Mouse (Mus musculus) WW6 (cell line): Measurements from ENCODE around the gene Serpini1.

Experiments
- DNase-seq: peaks from one replicate; pipeline ENCODE4 v3.0.0-alpha.2; 2013; ENCODE audit warnings: low read depth, low spot score

Serpini1 gene

GRCm38 (mm10) chr3:75557292-75557691 is at the start of gene Serpini1:
Serpini1 (plus strand) TSS chr3:75557547.
- peak; percentile 82 for DNase-seq

DNA sequence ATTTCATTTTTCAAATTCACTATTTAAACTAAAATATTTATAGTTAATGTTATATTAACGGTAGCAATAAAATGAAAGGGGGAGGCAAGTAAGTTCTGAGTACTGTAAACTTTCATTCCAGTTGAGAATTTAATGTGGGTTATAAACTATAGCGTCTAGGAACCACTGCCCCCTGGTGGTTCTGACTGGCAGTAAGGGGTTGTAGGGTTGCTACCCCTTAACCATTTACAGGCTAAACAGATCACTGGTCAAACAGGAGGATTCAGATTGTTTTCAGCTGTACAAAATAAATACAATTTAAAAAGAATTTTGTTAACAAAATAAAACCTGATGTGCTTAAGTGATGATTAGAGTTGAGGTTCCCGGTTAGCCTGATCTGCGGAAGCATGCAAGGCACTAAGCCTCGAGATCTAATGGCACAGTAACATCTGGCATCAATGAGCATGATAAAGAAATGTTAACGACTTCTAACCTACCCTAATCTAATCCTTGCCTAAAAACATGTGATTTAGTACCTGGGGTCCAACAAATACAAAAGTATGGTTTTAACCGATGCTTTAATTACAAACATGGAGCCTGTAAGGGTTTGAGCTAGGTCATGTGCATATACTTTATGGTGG is 39.6 kb upstream of the Serpini1 start:
- no peak for DNase-seq

GRCm38 (mm10) chr3:75521314-75521713 is 36.0 kb upstream of the Serpini1 start:
- DNase-seq = no peak

GRCm38 (mm10) chr3:75522527-75522926 is 34.8 kb upstream of the Serpini1 start:
- DNase-seq = no peak

DNA sequence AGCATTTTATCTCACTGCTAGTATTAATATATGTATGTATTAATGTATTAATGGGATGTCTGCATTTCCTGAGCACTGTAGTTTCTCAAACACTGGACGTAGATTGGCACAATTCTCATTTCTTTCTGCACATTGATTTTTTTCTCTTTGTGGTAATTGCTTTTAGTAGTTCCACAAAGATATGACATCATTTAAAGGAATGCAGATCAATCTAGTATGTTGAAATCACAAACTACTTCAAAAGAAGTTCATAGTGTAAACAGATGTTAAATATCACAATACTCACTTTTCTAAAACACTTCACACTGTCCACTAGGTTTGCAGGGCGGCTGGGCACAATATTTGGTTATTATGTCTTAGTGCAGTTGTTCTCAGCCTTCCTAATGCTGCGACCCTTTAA is 26.3 kb upstream of the Serpini1 start:
- no peak for DNase-seq

GRCm38 (mm10) chr3:75534045-75534834 is 23.1 kb upstream of the Serpini1 start:
- DNase-seq = no peak

DNA sequence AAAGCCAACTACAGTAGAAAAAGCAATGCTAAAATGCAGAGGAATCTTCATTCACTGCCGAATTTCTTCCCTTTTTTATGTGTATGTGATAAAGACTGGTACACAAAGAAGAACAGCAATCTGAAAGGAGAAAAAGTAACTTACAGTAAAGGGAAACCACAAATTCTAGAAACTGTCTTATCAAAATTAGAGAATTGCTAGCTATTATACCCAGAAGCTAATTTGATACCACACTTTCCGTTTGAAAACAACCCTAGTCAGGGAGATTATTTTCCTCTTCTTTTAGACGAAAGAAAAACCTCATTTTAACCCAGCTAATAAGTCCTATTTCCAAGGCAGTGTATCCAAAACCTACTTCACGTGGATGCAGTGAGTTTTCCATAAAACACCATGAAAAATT is 16.1 kb upstream of the Serpini1 start:
- no peak for DNase-seq

DNA sequence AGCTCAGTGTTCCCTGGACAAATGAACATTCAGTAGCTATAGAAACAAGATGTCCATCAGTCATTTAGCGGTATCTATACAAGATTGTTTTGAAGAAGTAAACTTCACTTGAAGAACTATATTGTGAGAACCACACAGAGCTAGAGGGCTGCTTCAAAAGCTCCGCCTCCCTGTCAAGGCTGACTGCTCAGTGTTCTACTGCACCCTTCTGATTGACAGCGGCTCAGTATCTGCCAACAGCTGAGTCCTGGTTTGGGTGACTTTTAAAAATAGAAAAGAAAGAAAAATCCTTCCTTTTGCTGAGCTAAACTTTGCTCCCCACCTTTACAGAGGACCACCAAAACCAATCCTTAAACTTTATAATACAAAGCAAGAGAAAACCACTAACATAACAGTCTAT is 14.5 kb upstream of the Serpini1 start:
- no peak for DNase-seq

- no peak for DNase-seq
Measured at GRCm38 (mm10) chr3:75544287-75544686, 13.1 kb upstream of the Serpini1 start.

DNA sequence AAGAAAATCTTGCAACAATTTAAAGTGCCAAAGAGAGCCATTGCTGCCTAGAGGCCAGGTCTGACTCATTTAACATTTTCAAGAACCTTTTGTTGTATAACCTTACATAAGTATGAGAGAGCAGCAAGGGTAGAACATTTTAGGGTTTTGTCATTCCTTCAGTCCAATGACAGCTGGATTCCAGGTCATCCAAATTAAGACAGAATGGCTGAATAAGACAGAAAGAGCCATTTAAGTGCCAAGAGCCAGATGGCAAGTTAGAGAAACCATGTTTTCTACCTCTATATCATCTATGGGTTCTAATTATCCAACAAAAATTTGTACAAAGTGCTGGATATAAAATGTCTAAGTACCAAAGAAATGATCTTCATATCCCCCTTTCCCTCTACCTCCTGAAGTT is 6.1 kb upstream of the Serpini1 start:
- no peak for DNase-seq

DNA sequence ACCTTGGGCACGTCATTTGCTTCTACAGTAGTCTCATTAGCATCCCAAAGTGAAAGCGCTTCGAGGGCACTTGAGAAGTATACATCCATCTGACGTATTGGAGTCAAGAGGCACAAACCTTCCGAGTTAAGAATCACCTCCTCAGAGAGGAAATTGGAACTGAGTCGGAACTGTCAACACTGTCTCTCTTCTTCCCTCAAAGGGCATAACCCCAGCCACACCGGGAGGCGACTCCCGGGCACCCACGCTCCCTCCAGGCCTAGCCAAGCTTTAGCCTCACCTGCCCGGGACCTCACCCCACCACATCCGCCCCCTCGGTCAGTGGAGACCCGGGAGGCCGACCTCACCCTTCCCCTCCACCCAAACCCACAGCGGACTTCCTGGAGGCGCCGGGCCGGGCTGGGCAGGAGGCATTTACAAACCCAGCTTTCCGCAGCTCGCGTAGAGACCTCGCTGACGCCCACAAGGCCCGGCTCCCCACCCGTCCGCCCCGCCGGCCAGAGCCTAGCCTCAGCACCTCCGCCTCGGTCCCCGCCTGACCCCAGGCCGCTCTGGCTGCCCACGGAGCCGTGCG is 1.1 kb upstream of the Serpini1 start:
- DNase-seq = peak; percentile 20

DNA sequence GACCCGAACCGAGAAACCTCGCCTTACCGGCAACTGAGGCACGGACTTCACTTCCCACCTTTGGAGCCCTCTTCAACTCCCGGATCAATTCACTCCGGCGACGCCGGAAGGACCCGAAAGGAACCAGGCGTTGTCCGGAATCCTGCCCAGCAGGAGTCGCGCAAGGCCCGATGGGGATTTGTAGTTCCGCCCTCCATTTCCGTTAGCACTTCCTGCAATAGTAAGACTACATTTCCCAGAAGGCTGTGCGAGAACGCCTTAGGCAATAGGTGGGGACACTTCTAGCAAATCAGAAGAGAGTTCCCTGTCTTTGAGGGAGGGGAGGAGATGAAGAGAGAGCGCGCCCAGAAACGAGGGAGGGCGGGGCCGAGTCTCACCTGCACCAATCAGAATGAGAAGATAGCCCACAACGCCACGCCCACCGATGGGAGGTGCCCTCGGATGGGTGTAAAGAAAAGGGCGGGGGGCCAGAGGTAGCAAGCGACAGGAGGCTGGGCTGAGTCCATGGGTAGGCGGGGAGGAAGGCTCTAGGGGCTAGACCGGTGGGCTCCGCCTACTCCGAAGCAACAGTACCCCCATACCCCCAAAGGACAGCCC is 554 bp upstream of the Serpini1 start, which contains the start of gene Pdcd10:
Gene Pdcd10, minus strand, starts transcription at position 162 of the 597 bp plus-strand sequence.
- DNase-seq = peak; percentile 99

DNA sequence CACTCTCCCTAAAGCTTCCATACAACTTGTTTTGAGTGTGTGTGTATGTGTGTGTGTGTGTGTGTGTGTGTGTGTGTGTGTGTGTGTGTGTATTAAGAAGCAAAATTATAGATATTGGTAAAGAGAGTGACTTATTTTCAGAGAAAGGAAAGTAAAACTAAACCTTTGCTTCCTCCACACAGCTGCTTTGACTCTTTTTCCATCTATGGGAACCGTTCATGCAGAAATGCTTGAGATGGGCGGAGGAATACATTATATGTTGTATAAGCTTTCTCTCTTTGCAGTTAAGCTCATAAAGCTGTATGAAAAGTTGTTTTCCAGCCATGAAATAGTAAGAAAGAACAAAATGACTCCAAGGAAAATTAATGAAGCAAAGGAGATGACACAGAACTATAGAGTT is 16.7 kb downstream of the Serpini1 start:
- no peak for DNase-seq

DNA sequence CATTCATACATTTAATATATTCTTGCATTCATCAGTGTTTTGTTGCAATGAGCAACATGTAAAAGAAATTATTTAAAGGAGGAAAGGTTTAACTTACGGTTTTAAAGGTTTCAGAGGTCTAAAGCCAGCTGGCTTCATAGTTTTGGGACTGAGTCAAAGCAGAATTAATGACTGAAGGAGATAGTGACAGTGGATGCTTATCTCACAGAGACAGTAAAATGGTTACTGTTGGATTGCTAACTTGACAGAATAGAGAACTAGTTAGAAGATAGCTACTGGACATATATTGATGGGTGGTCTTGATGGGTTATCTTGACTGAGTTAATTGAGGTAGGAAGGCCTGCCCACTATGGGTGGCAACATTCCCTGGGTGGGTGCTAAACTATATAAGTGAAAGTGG is 18.2 kb downstream of the Serpini1 start:
- no peak for DNase-seq

DNA sequence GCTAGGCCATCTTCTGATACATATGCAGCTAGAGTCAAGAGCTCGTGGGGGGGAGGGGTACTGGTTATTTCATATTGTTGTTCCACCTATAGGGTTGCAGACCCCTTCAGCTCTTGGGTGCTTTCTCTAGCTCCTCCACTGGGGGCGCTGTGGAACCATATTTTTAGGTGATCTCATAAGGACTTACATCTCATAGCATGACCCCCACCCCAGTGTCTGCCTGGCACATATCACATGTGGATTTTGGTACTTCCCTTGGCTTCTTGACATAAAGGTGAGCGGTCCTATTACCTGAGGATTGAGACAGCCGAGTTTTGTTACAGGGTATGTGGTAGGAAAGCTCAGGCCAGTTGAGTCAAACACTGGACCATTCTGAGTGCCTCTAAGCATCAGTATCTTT is 22.0 kb downstream of the Serpini1 start:
- peak; percentile 18 for DNase-seq

GRCm38 (mm10) chr3:75583293-75583692 is 25.9 kb downstream of the Serpini1 start:
- DNase-seq = no peak

DNA sequence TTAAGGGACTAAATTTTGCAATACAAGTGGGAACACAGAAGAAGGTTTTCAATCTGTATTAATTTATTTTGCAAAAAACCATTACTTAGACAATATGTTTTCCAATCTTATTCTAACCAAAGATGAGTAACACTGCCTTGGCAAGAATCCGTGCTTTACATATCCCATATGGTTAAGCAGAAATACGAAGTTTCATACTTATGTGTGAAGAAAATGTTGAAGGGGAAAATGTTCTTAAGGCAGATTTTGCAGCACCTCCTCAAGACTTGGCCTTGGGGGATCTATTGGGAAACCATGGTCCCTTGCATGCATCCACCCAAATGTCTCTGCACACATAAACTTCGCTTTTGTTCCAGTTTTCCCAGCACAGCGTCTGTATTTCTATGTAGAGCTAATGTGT is 27.6 kb downstream of the Serpini1 start:
- DNase-seq = no peak

DNA sequence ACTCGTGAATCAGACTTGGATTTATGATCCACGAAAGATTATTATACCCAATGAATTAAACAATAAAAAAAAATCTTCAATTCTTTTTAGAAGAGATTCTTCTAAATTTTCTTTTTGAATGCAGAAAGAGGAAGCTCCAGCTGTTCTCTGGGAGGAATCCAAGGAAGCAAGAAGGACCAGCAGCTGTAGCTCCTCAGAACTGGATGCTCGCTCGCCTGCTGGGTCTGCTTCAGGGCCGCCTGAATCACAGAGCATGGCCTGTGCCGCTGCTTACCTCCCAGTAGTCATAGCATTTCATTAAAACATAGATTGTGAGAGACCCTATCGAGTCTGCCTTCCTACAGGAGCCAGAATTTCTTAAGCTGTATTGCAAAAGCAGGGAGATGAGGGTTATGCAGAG is 53.7 kb downstream of the Serpini1 start:
- DNase-seq = no peak

- no peak for DNase-seq
Measured at GRCm38 (mm10) chr3:75624627-75625026, 67.3 kb downstream of the Serpini1 start.

DNA sequence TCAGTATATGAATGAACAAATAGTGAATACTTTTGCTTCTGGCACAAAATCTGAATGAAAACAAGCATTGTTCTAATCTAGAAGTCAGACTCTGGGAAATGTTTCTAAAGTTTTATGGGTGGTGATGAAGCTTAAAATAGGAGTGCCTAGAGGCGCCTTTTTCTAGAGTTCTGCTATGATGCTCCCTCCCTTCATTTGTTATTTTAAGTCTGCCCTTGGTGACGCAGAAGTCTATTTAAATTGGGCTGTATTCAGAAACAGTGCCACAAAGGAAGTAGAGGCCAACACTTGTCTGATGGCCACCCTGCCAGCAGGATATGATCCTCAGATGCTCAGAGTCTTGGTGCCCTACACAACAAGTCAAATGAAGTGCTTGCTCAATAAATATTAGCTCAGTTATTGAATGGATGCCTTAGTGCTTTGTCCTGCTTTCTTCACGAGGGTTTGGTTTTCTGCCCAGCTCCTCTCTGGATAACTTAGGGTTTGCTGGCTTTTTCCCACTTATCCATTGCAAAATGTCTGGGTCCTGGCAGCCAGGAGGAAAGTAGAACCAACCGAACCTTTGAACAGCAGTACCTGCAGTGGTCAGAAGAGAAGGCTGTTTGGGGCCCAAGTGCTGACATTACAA is 73.8 kb downstream of the Serpini1 start:
- no peak for DNase-seq

- no peak for DNase-seq
Measured at GRCm38 (mm10) chr3:75633221-75633620, 75.9 kb downstream of the Serpini1 start.

DNA sequence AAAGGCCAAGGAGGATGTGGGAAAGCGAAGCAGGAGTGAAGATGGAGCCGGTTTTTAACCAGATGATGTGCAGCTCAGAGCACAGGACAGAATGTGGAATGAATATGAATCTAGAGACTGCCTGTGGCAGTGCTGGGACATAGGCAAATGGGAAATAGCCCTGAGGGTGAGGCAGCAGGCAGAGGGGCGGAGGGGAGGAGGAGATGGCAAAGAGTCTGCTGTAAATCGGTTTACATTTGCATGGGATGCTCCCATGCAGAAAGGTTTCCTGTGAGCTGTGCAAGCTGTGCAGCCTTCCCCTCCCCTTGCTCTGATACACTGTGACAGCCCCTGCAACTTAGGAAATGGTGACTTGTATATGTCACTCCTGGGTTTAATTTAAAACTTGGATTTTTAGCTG is 76.3 kb downstream of the Serpini1 start:
- DNase-seq = no peak
